Mouse (Mus musculus): ENCODE measurements around the gene Uck1.
A peak's percentile ranks its signal among the peaks of the same experiment; 100 is the strongest.
"Not testable (repeated sequence)": the region's sequence is repeated elsewhere in the genome, so short reads cannot be mapped to it uniquely, and the experiment has no call there.

The Uck1 gene

GRCm38 (mm10) chr2:32259657-32260417 is at the start of gene Uck1:
Gene Uck1, minus strand, starts transcription at chr2:32260159.
- peak; percentile 48 for DNase-seq (ENCODE audit: low spot score)

GRCm38 (mm10) chr2:32308870-32309568 is 49.1 kb upstream of the Uck1 start:
- DNase-seq (ENCODE audit: low spot score), result no peak

GRCm38 (mm10) chr2:32307941-32308760 is 48.2 kb upstream of the Uck1 start:
- no peak for DNase-seq (ENCODE audit: low spot score)

GRCm38 (mm10) chr2:32307247-32307798 is 47.4 kb upstream of the Uck1 start:
- DNase-seq (ENCODE audit: low spot score), result no peak

GRCm38 (mm10) chr2:32306176-32306575 is 46.2 kb upstream of the Uck1 start:
- DNase-seq (ENCODE audit: low spot score), result no peak

GRCm38 (mm10) chr2:32305668-32306067 is 45.7 kb upstream of the Uck1 start:
- no peak for DNase-seq (ENCODE audit: low spot score)

GRCm38 (mm10) chr2:32304145-32304832 is 44.3 kb upstream of the Uck1 start:
- no peak for DNase-seq (ENCODE audit: low spot score)

GRCm38 (mm10) chr2:32302952-32303351 is 43.0 kb upstream of the Uck1 start:
- DNase-seq (ENCODE audit: low spot score), result no peak

- DNase-seq (ENCODE audit: low spot score), result no peak
These were observed 39.5 kb upstream of the Uck1 start for GRCm38 (mm10) chr2:32299469-32299868.

GRCm38 (mm10) chr2:32295842-32296241 is 35.9 kb upstream of the Uck1 start:
- DNase-seq (ENCODE audit: low spot score), result not testable (repeated sequence)

GRCm38 (mm10) chr2:32295285-32295684 is 35.3 kb upstream of the Uck1 start:
- DNase-seq (ENCODE audit: low spot score), result no peak

GRCm38 (mm10) chr2:32294348-32294747 is 34.4 kb upstream of the Uck1 start:
- no peak for DNase-seq (ENCODE audit: low spot score)

- DNase-seq (ENCODE audit: low spot score), result no peak
These were observed 29.6 kb upstream of the Uck1 start for GRCm38 (mm10) chr2:32289578-32289977.

GRCm38 (mm10) chr2:32288371-32288931 is 28.5 kb upstream of the Uck1 start:
- DNase-seq (ENCODE audit: low spot score), result no peak

- peak; percentile 98 for DNase-seq (ENCODE audit: low spot score)
These were observed 28.0 kb upstream of the Uck1 start, which contains the start of gene Swi5 for GRCm38 (mm10) chr2:32287923-32288367. Gene Swi5, minus strand, starts transcription at chr2:32288075.

GRCm38 (mm10) chr2:32287334-32287840 is 27.4 kb upstream of the Uck1 start, which contains the start of gene Golga2:
Gene Golga2, plus strand, starts transcription at chr2:32287384.
- no peak for DNase-seq (ENCODE audit: low spot score)

- DNase-seq (ENCODE audit: low spot score), result no peak
These were observed 24.0 kb upstream of the Uck1 start for GRCm38 (mm10) chr2:32283986-32284385.

- DNase-seq (ENCODE audit: low spot score), result no peak
These were observed 22.8 kb upstream of the Uck1 start for GRCm38 (mm10) chr2:32282727-32283126.

GRCm38 (mm10) chr2:32282289-32282688 is 22.3 kb upstream of the Uck1 start:
- DNase-seq (ENCODE audit: low spot score), result no peak

GRCm38 (mm10) chr2:32275823-32276222 is 15.9 kb upstream of the Uck1 start:
- no peak for DNase-seq (ENCODE audit: low spot score)

- DNase-seq (ENCODE audit: low spot score), result no peak
These were observed 676 bp upstream of the Uck1 start for GRCm38 (mm10) chr2:32260635-32261034.

Data from urinary bladder, postnatal 10 days (tissue).